Comparison of ENCODE assay signal across 8 mouse cellular contexts in genomic region chr3:96401832-96402501, GRCm38 (mm10). TPM values are rescaled to one million over a fixed set of nuclear protein-coding genes. Genes with fewer than 3 reads are reported as not detected.
A peak's percentile ranks its signal among the peaks of the same experiment; 100 is the strongest.
DNase-seq lines count a peak whose midpoint lies in the region; ATAC-seq lines count a peak whose summit lies in the region.

No protein-coding gene starts in this region.

- WGBS in heart, embryonic 11.5 days (ENCODE audit: insufficient replicate concordance): 1% methylated on average over 41 of the region's 41 CpGs
- under 1% methylated on average over 41 of the region's 41 CpGs for WGBS in limb, embryonic 13.5 days

- H3K27me3 ChIP-seq in heart, embryonic 11.5 days (ENCODE audit: control insufficient read depth, insufficient read depth, low read length): peaks cover 68% of the 10 kb centered on the region
- peaks cover 96% of the 10 kb centered on the region for H3K27me3 ChIP-seq in limb, embryonic 13.5 days

- peak overlapping the region; percentile 51 for H3K4me3 ChIP-seq in heart, embryonic 11.5 days (ENCODE audit: low read depth, low read length)
- peak overlapping the region; percentile 36 for H3K4me3 ChIP-seq in limb, embryonic 13.5 days

- H3K9ac ChIP-seq in heart, embryonic 11.5 days (ENCODE audit: low read depth, low read length): peak overlapping the region; percentile 53; the same call in 1 of the 2 replicates
- H3K9ac ChIP-seq in limb, embryonic 13.5 days: peak overlapping the region; percentile 35; the same call in 1 of the 2 replicates

- H3K36me3 ChIP-seq in heart, embryonic 11.5 days (ENCODE audit: control insufficient read depth, insufficient read depth, low read length): no peaks in the 10 kb centered on the region
- H3K36me3 ChIP-seq in limb, embryonic 13.5 days: no peaks in the 10 kb centered on the region

- peaks cover 6% of the 10 kb centered on the region for H3K4me1 ChIP-seq in heart, embryonic 11.5 days (ENCODE audit: control insufficient read depth, insufficient read depth, low read length)
- H3K4me1 ChIP-seq in limb, embryonic 13.5 days: peaks cover 12% of the 10 kb centered on the region

- peak overlapping the region; percentile 83 for H3K4me2 ChIP-seq in heart, embryonic 11.5 days
- H3K4me2 ChIP-seq in limb, embryonic 13.5 days (replicated peaks): peak overlapping the region; percentile 60

- no peak overlapping the region for H3K27ac ChIP-seq in heart, embryonic 11.5 days (ENCODE audit: low read depth, low read length)
- H3K27ac ChIP-seq in limb, embryonic 13.5 days: no peak overlapping the region

- no peaks in the 10 kb centered on the region for H3K9me3 ChIP-seq in heart, embryonic 11.5 days (replicated peaks; ENCODE audit: control insufficient read depth, low read length)
- H3K9me3 ChIP-seq in limb, embryonic 13.5 days: no peaks in the 10 kb centered on the region

- peak; percentile 75 for ATAC-seq in heart, embryonic 11.5 days (replicated peaks; ENCODE audit: insufficient number of reproducible peaks, low FRiP score, low TSS enrichment)
- ATAC-seq in limb, embryonic 13.5 days (ENCODE audit: low FRiP score, low read depth): no peak; the same call in 1 of the 2 replicates

- DNase-seq in right cerebral cortex, adult 2 months (ENCODE audit: low spot score in 2 of 2): peak; percentile 15 to 39
- no peak for DNase-seq in right cerebral cortex, postnatal 36 days (ENCODE audit: low spot score in 2 of 2)
- DNase-seq in embryo, embryonic 10.5 days (ENCODE audit: low spot score): peak; percentile 92
- peak; percentile 27 for DNase-seq in naive thymus-derived CD4-positive, alpha-beta T cell, adult 2 months (ENCODE audit: low read depth)
- no peak for DNase-seq in urinary bladder, postnatal 4 days (ENCODE audit: low spot score in 2 of 2)
- DNase-seq in urinary bladder, adult 2 months (ENCODE audit: low spot score): no peak

RNA-seq across cellular contexts. Expression of gene BC107364, which starts 50.1 kb away (rescaled TPM):
- 0.43 TPM in 1 of 2 replicates, not detected in the other for polyA plus RNA-seq in heart, embryonic 11.5 days (2014; fragmentation: Nextera tagmentation; extraction: Ambion mirVana)
- not detected in 2 replicates for polyA plus RNA-seq in limb, embryonic 13.5 days (2015; fragmentation: Nextera tagmentation; extraction: Ambion mirVana)
- polyA plus RNA-seq in urinary bladder, adult 2 months (2012; rRNA removed): 0.15 and 0.29 TPM in 2 replicates

Comparison
In these comparisons a context has a peak if more than half of its experiments do, and no peak if none do; other contexts are left out.
1. DNase-seq: peak in right cerebral cortex, adult 2 months (2 of 2), embryo, embryonic 10.5 days (single experiment) and naive thymus-derived CD4-positive, alpha-beta T cell, adult 2 months (single experiment); none in right cerebral cortex, postnatal 36 days (0 of 2), urinary bladder, postnatal 4 days (0 of 2) and urinary bladder, adult 2 months (single experiment).